Mouse (Mus musculus) kidney, adult 11 months (tissue): ENCODE measurements at regions not wholly inside any gene's neighbourhood (a gene's known extent, or its start where the extent isn't known, plus 50 kb on each side); places are given as distances from the start of the nearest gene placed in this dataset.

Experiments used
- DNase-seq: peaks from one replicate; pipeline ENCODE4 v3.0.0; 2022

DNA sequence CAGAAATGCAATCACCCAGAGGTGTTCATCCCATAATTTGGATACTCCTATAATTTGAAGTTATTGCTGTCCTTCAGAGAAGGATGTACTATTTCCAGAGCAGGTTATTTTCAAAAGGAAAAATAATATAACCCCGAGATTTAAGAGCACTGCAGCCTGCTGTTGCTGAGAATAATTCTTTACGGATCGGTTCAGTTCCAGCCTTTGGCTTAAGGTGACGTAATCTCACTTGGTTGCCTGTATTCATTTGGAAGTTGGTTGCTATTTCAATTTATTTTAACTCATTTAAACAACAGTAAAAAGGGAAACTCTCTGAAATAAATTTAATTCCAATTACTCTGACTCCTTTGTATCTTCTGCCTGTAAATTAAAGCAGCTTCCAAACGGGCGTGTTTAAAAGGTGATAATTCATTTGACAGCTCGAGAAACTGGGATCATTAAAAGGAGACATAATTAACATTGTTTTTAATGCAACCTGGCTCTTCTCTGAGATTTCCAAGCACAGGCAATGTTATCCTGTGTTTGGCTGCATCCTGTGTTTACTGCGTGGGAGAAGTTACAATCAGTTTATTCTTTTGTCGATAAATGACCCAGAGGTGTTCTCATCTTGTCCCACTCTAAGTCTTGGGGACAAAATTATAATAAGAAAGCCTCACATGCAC, 568.5 kb downstream of the Gm16223 start:
- DNase-seq = no peak

DNA sequence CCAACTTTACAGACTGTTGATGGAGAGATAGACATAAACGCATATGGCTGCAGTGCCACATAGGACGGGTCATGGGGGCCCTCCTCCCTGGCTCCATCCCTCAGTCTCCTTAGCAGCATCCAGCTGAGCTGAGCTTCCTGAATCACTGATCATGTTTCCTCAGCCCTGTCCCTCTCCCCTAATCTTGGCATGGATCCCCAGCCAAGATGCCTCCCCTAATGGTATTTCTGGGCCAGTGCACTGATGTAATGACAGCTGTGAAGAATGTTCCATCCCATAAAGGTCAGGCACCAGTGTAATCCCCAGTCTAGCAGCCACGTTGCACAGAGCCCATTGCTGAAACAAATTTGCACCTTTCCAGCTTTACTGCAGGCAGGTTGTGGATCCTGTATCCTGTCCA, 576.5 kb upstream of the Cpeb2 start:
- no peak for DNase-seq

DNA sequence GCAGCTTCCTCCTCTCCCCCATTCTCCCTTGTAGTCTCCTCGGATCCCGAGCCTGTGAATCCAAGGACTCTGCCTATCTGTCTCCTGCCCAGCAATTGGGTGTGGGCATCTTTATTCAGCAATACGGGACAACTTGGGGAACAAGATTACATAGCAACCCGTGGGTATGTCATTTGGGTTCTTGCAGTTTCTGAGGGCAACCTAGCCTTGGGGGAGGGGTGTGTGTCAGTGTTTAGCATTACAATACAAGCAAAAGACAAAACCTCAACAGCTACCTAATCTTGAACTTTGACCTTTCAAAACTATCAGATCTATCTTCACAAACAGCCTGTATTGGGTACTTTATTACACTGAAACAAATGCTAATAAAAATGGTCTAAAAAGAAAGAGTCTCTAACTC, 573.0 kb upstream of the Cpeb2 start:
- no peak for DNase-seq

GRCm38 (mm10) chr5:42679617-42680016, 553.4 kb upstream of the Cpeb2 start:
- no peak for DNase-seq

GRCm38 (mm10) chr5:42685356-42686057, 547.5 kb upstream of the Cpeb2 start:
- no peak for DNase-seq

- no peak for DNase-seq
Observed at GRCm38 (mm10) chr5:42687176-42687575, 545.8 kb upstream of the Cpeb2 start.
